Mouse (Mus musculus): ENCODE data around the gene Cenpl.
"Not testable (repeated sequence)": the region's sequence is repeated elsewhere in the genome, so short reads cannot be mapped to it uniquely, and the experiment has no call there.

The Cenpl gene

DNA sequence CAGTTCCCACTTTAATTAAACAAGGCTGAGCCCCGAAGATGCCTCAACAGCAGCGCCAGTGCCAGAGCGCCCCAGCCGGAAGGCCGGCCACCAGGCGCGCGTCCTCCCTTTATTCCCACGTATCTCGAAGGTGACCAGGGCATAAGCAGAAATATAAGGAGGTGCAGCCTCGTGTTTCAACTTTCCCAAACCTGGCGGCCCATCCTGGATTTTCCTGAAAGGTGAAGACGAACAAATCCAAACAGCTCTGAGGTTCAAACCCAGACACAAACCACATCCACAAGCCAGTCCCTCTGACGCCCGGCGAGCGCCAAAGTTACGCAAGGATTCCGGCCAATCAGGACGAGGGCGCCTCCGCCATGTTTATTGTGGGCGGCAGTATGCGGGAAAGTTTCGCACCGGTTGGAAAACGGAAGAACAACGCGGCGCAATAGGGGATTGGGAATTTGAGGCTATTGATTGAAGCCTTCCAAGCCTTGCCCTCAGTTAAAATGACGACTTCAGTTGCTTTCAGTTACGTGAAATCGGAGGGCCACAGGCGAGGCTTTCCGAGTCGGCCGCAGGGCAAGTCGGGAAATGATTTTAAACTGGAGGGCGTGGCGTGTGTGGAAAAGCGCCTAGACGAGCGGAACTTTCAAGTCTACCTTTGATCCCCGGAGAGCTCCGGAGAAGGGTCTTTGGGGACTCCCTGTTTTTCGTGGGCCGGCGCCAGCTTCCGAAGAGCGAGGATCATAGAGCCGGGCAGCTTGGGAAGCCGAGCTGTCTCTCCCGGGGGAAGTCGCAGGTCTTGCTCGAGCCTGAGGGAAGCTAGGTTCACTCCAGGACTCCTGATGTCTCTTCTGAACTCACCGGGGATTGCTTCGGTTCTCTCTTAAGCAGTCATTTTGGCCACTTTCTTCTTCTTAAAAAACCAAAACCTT is at the start of gene Cenpl, which contains the start of gene Dars2:
Cenpl (plus strand) TSS at position 362 of the 920 bp plus-strand sequence.
Dars2 (minus strand) TSS at position 307 of the 920 bp plus-strand sequence.
- DNase-seq (ENCODE audit: low spot score), result peak; percentile 88

DNA sequence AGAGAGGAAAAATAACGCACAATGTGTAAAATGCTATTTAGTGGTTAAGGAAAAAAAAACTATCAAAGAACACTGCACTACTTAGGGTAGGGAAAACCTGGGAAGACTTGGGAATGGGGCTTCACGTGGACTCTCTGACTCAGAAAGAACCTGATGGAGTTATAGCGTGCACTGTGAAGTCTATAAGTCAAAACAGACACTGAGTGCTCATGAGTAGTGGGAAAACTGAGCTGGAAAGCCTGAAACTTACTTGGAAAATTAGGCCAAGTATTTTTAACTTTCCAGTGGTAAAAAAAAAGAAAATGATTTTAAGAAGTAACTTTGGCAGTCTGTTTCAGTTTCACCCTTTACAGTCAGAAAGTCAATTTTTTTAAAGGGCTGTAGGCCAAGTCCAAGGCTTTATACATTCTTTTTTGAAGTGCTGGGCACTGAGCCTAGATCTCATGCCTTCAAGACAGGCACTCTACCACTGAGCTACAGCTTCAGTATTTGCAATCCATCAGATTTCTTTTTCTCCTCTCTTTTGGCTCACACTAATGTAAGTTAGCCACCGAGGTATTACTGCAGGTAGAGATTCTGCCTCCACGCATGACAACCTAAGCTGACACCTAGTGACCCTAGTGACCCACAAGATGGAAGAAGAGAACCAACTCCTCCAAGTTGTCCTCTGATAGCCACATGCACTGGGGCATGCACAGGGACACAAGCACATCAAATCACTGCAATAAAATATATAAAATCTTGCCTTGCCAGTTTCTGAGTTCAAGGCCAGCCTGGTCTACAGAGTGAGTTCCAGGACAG is 44.9 kb upstream of the Cenpl start:
- DNase-seq (ENCODE audit: low spot score), result no peak

DNA sequence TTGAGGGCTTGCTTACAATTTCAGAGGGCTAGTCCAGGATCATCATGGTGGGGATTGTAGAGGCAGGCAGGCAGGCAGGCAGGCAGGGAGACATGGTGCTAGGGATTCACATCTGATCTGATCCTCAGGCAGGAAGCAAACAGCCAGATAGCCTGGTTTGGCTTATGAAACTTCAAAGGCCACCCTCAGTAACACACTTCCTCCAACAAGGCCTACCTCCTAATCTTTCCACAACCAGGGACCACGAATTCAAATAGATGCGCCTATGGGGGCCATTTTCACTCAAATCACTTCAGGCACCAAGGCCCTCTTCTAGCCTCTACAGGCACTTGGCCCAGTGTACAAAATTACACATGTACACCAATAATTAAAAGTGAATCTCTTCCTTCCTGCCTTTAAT is 43.3 kb upstream of the Cenpl start:
- no peak for DNase-seq (ENCODE audit: low spot score)

DNA sequence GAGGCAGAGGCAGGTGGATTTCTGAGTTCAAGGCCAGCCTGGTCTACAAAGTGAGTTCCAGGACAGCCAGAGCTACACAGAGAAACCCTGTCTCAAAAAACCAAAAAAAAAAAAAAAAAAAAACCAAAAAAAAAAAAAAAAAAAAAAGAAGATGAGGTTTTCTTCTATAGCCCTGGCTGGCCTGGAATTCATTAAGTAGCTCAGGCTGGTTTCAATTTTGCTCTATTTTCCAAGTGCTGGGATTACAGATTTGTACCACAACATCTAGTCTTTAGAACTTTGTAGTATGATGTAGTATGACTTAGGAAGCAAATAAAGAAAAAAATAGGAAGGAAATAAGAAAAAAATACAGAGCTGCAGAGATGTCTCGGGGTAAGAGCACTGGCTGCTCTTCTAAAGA is 42.1 kb upstream of the Cenpl start:
- DNase-seq (ENCODE audit: low spot score), result not testable (repeated sequence)

DNA sequence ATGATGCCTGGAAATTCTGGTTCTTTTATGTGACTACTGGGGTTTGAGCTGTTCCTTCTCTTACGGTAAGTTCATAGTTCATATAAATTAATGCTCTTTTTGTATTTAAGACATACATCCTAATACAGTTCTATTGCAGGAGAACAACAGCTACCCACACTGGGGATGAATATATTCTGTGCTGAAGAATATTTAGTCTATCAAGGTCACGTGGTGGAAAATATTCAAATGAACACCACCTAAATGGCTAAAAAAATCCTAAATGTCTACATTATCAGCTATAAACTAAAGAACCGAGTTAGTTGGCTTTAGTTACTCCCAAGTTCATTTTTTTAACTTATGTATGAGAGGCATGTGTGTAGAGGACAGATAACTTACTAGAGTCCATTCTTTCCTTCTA is 40.5 kb upstream of the Cenpl start:
- DNase-seq (ENCODE audit: low spot score), result no peak

DNA sequence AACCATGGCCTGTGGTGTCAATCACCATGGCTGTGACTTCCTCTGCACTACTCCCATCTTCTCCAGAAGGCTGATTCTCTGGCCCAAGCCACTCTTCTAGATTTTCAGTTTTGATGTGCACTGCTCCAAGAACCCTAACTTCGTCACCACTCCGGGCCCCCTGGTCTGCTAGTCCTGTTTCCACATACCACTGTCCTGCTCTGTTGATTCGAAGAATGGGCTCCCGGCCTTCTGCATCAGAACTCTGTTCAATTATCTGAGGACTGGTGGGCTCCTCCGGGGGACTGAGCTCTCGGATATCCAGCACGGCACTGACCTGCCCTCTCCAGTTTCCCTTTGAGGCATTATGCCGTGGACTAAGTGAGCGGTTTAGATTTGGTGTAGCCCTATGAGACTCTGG is 38.6 kb upstream of the Cenpl start:
- no peak for DNase-seq (ENCODE audit: low spot score)

DNA sequence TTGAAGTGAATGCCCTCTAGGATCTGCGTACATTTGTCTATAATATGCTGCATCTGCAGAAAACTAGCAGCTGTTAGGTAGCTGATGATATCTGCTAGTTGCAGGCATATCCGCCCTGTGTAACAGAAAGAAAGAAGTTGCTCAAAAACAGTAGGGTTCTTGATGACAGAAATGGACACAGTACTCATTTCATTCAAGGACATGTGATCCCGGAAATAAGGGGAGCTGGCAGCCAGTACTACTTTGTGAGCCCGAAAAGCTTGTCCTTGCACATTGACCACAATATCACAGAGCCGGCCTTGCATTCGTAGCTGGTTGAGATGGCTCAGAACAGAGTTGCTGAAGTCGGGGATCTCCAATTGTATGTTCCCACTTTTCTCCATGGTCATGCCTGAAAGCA is 38.2 kb upstream of the Cenpl start:
- DNase-seq (ENCODE audit: low spot score), result no peak

DNA sequence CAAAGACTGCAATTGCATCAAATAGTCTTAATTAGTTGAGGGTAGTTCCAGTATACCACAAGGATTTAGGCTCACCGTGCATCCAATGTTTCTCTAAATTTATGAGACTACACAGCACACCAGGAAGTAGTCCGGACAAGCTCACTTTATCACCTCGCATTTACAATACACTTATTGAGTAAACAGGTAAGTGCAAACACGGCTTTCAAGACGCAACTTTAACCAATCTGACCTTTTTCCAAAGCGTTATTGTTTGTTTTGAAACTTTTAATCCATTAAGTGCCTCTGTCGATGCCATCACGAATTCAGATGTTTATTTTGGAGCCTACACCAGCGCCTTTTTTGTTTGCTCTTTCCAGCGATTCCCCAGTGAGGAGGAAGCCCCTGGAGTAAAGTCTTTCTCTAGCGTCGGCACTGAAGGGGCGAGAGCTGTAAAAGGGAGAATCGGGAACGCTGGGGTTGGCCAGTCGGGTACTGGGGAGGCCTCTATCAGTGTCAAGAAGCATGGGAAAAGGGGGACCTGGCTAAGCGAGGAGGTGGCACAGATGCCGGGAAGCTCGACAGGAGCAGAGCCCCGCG is 36.6 kb upstream of the Cenpl start:
- no peak for DNase-seq (ENCODE audit: low spot score)

DNA sequence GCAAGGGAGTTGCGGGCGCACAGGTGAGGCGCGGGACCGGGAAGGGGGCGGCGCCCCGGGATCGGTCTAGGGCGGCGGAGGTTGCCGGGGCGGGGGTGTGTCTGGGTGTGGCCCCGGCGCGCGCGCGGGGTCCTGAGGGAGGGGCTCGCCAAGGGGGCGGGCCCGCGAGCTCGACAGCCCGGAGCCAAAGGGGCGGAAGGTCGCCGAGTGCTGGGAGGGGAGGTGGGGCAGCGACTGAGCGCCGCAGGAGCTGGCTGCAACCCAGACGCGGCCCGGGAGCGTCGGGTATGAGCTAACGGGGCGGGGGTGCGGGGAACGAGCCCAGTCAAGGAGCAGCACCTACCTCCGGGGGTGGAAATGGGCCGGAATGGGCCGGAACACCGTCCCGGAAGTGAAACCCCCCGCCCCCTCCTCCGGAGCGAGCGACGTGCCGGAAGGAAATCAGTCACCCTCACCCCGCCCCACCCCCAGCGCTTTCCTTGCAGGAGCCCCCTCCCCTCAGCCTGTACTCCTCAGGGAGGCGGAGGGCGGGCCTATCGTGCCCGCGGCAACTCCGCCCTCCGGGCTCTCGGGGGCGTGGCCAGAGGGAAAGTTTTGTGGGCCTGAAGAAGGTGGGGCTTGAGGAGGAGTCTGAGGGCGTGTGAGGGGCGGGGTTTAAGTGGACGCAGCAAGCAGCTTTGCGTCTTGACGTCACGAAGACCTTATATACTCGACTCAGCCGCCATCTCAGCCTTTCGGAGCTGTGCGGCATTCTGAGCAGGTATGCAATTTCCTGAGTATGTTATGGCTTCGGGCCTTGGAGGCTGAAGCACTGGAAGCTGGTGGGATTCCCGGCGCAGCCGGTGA is 35.9 kb upstream of the Cenpl start, which contains the start of gene Zbtb37:
Zbtb37 (minus strand) TSS at position 415 of the 846 bp plus-strand sequence.
- peak; percentile 89 for DNase-seq (ENCODE audit: low spot score)

DNA sequence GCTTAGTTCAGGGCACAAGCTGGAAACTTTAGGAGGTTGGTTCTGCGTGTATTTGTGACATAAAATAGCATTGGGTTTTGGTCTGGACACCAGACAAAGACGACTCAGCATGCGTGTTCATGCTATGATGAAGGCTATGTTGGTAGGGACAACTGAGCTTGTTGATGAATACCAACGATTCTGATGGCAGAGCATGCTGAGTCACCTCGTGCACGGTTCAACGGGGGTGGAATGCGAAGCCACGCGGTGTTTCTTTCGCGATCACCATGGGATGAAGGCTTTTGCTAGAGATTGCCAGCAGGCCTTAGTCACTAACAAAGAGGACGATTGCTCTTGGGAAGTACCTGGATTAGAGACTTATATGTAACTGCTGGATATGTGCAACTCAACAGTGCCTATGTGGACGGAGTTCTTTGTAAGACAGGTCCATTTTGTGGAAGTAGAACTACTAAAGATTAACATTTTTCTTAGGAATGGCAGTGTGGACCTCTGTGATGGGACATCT is 35.2 kb upstream of the Cenpl start:
- DNase-seq (ENCODE audit: low spot score), result no peak

DNA sequence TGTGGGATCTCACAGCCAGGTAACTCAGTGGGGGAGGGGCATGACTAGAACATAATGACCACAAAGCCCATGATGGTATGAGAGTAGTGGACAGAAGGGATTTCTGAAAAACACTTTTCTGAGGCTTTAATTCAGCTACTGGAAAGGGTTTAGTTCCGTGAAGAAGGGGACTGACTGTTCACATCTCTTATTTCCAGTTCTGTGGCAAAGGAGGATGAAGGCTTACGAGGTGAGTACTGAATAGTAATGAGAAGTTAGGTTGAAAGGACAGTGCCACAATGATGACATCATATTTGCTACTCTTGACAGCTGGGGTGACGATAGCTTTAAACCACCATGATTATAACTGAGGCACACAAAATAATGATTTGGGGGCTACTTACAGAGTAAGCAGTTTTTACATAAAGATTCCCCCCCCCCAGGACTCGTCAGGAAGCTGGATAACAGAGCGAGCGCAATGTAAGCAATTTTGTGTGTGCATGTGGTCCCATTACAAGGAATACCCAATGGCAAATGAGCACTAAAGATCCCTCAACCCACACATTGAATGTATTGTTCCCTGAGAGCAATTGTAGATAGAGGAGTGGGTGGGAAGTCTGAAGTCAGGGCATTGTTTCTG is 34.6 kb upstream of the Cenpl start:
- DNase-seq (ENCODE audit: low spot score), result no peak

DNA sequence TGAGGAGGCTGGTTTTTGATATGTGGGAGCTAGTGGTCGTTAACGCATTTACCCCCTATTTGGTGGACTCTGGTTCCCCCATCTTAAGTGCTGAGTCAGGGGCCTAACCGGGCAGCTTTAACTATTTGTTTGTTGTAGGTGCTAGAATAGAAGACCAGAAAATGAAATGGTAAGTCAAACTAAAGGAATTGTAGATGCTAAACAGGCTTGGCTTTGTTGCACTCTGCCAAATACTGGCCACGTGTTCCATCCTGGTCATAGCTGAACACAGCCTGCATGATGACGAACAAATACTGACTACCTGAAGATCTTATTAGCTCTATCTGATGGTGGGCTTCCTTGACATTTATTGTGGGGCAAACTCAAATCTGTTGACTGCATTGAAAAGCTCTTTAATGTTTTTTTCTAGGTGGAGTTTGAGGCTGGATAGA is 34.1 kb upstream of the Cenpl start:
- DNase-seq (ENCODE audit: low spot score), result no peak

DNA sequence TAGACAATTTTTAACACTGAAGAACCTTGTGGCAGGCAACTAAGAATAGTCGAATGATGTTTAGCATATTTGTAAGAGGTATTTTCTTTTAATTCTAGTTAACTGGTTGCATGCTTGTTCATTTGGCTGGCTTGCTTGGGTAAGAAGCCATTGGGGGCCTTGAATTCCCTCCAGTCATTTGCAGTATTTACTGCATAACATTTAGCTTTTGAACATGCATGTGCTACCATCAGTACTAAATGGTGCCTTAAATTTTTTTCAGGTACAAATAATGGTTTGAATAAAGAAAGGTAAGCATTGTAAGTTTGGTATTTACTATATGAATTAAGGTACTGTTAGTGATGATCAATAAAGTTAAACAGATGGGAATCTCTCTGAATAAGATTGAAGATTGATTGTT is 33.5 kb upstream of the Cenpl start:
- DNase-seq (ENCODE audit: low spot score), result no peak

DNA sequence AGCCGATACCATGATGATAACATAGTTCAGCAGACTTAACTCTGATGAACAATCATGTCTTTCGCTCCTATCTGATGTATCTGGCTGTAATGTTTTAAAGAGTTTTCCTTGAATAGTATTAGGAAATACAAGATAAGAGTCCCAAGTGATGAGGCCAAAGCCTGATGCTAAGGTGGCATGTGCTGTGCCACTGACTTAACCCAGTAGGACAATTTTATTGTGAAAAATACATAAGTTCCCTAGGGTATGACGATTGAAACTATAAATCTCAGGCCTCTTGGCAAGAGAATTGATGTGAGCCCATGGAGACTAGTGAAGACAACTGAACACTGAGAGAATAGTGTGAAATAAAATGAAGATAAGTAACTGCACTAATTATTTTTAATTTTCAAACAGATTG is 32.9 kb upstream of the Cenpl start:
- no peak for DNase-seq (ENCODE audit: low spot score)

DNA sequence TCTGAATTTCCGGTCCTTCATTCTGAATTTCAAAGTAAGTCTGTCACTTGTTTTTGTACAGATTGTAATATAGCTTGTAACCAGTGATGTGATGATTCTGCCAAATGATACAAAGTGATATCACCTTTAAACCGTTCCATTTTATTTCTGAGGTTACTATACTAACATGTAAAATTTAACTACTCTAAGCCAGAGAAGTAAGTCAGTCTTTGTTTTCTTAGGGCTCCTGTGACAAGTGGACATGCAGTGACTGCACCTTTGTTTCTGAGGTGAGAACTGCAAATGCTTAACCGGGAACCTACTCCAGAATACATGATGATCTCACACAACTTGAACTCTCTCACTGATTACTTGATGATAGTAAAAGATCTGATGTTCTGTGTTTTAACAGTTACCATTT is 32.5 kb upstream of the Cenpl start:
- no peak for DNase-seq (ENCODE audit: low spot score)

DNA sequence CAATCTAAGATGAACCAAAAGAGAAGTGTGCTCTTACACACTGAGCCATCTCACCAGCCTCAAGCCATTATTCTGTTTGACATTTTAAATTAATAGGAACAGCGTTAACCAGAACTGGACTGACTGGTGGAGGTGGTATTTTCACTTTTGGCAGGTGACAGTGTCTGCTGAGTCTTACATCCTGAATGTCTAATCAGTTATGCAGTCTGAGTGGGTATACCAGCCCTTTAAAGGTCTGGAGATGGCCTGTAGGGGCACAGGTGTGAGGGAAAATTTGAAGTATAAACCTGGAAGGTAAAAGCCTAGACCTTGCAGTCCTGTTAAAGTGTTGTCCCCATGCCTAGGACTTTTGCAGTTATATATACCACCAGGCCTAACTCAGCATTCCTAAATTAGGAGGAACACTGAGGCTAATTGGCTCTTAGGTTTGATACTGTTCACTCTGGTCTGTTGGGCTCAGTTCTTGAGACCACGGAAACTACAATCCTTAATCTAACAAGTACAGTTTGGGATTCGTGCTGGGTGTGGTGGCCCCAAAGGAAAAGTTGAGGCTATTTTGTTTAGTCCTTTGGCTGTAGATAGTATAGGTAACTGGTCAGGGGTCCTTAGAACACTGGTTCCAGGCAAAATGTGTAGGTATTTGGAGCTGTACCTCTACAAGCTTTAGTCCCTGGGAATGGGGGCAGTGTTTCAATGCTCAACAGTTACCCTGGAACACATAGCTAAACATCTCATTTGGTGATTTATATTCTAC is 31.4 kb upstream of the Cenpl start:
- no peak for DNase-seq (ENCODE audit: low spot score)

DNA sequence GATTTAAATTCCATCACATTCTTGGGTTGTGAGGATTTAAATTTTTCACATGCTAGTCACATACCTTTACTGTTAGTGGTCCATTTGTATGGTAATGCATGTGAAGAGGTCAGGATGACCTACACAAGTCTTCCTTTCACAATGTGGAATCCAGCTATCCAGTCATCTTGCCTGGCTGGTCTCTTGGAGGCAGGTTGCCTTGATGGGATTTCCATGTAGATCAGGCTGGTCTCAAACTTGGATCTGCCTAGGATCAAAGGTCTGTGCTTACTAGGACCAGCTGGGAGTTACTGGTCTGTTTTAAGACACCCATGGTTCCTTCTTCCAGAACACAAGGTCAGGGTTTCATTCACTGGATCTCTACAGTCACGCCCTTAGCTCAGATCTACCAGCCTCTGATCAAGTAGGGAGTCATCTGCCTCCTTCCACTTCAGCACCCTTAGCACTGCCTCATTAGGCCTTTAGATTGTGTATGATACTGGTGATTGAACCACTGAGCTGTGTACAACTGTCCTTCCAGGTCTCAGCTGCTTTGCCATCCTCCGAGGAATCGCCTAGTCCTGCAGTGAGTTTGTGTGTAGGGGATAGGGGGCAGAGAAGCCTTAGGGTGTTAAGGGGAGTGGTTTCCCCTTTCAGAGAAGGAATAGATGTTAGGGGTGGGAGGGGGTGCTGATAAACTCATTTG is 30.6 kb upstream of the Cenpl start:
- no peak for DNase-seq (ENCODE audit: low spot score)

DNA sequence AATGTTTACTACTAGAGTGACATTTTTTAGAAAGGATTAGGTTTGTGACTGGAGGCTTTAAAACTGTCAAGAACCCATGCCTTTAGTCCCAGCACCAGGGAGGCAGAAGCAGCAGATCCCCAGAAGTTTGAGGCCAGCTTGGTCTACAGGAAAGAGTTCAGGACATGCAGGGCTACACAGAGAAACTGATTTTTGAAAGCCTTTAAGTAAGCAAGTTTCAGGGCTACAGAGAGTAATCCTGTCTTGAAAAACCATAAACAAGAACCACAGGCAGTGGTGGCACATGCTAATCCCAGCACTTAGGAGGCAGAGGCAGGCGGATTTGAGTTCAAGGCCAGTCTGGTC is 30.1 kb upstream of the Cenpl start:
- DNase-seq (ENCODE audit: low spot score), result no peak

DNA sequence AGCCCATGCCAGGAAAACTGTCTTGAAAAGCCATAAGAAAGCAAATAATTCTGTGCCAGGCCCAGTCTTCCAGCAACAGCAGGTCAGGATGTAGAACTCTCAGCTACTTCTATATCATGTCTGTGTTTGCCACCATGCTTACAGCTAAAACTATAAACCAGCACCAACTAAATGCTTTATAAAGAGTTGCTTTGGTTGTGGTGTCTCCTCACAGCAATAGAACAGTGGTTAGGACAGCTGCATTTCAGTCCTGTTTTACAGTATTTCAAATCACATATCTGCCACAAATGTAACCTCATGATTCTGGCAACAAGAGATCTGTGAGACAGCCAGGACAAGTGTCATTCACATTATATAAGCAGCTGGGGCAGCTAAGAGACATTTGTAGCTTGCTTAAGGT is 29.7 kb upstream of the Cenpl start:
- DNase-seq (ENCODE audit: low spot score), result no peak

All from ovary, postnatal 10 days (tissue).